Mouse (Mus musculus) liver, embryonic 12.5 days (tissue): ENCODE results near the gene Dynlt1b. TPM values are rescaled to one million over a fixed set of nuclear protein-coding genes. Genes with fewer than 3 reads are reported as not detected.
"Not testable (repeated sequence)": the region's sequence is repeated elsewhere in the genome, so short reads cannot be mapped to it uniquely, and the experiment has no call there.

Experiments
- ATAC-seq: fragments of 200-750 bp; cut with Nextera tagmentation; 2 replicates; pipeline ENCODE4 v1.8.0; 2017; ENCODE audit warnings: moderate number of reproducible peaks, mild to moderate bottlenecking, moderate library complexity
- H3K27ac ChIP-seq: fragments of 300-500 bp; sonication (generic); 2 replicates; pipeline ENCODE4 v1.5.1; 2016; ENCODE audit warnings: mild to moderate bottlenecking
- H3K27me3 ChIP-seq: fragments of 300-500 bp; sonication (generic); replicated peaks from 2 replicates; pipeline ENCODE4 v1.6.1; 2016; ENCODE audit warnings: mild to moderate bottlenecking, moderate library complexity
- H3K36me3 ChIP-seq: fragments of 300-500 bp; sonication (generic); 2 replicates; pipeline ENCODE4 v1.6.1; 2016; ENCODE audit warnings: mild to moderate bottlenecking, moderate library complexity
- H3K4me1 ChIP-seq: fragments of 300-500 bp; sonication (generic); 2 replicates; pipeline ENCODE4 v1.6.1; 2016
- H3K4me2 ChIP-seq: fragments of 300-500 bp; sonication (generic); 2 replicates; pipeline ENCODE4 v1.6.1; 2016; ENCODE audit warnings: mild to moderate bottlenecking, moderate library complexity
- H3K4me3 ChIP-seq: fragments of 300-500 bp; sonication (generic); 2 replicates; pipeline ENCODE4 v1.5.1; 2016; ENCODE audit warnings: mild to moderate bottlenecking, moderate library complexity
- H3K9ac ChIP-seq: fragments of 300-500 bp; sonication (generic); 2 replicates; pipeline ENCODE4 v1.6.1; 2016; ENCODE audit warnings: mild to moderate bottlenecking, moderate library complexity
- H3K9me3 ChIP-seq: fragments of 300-500 bp; sonication (generic); replicated peaks from 2 replicates; pipeline ENCODE4 v1.6.1; 2016; ENCODE audit warnings: mild to moderate bottlenecking, moderate library complexity
- WGBS: fragments of 180-500 bp; shearing (Covaris S2); methylation state at CpG from one replicate; pipeline ENCODE4 v1.1.7; 2016; ENCODE audit not compliant: insufficient replicate concordance; 5-methylcytosine and 5-hydroxymethylcytosine counted together
- polyA plus RNA-seq: library from polyadenylated mRNA; unstranded; fragments of >200 nt; fragmentation: Nextera tagmentation; extraction: Ambion mirVana; gene quantifications from 2 replicates; pipeline ENCODE4 v1.2.1, GENCODE M21; 2016

The Dynlt1b gene
- 229 and 235 TPM in 2 replicates for polyA plus RNA-seq

DNA sequence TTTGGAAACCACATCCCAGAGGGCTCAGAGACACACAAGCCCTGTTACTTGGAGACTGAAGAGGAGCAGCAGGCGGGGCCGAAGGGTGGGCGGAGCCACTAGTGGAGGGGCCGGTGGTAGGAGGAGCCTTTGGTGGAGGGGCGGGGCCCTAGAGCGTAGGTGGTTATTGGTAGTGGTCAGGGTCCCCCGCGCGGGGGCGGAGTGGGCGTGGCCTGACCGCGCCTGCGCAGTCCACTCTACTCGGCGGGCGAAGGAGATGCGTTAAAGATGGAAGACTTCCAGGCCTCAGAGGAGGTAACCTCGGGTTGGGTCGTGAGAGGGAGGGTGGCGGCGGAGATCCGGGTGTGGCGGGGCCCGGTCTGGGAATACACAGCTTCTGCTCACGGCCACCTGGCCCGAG, at the start of gene Dynlt1b:
Gene Dynlt1b (plus strand): TSS at position 168 of the 400 bp plus-strand sequence.
- not testable (repeated sequence) for H3K9me3 ChIP-seq, H3K27me3 ChIP-seq
- Histone ChIP-seq H3K27ac (peak within 1 kb of the TSS; percentile 57), H3K4me3 (peak within 1 kb of the TSS; percentile 56), H3K9ac (peak within 1 kb of the TSS; percentile 65), H3K4me1 (peaks cover 10% of the 10 kb centered on the region; the same call in 1 of the 2 replicates), H3K4me2 (peak within 1 kb of the TSS; percentile 59), H3K36me3 (peaks cover 12% of the 10 kb centered on the region)
- ATAC-seq: peak; percentile 95
- WGBS: 1% methylated on average over 27 of the region's 27 CpGs

- not testable (repeated sequence) for ATAC-seq, H3K36me3 ChIP-seq, H3K4me2 ChIP-seq, H3K27me3 ChIP-seq, H3K9me3 ChIP-seq, H3K4me1 ChIP-seq, H3K27ac ChIP-seq, H3K9ac ChIP-seq, H3K4me3 ChIP-seq
- 60% methylated on average over 1 of the region's 8 CpGs for WGBS
Measured at GRCm38 (mm10) chr17:6380182-6380841, 49.6 kb upstream of the Dynlt1b start.

DNA sequence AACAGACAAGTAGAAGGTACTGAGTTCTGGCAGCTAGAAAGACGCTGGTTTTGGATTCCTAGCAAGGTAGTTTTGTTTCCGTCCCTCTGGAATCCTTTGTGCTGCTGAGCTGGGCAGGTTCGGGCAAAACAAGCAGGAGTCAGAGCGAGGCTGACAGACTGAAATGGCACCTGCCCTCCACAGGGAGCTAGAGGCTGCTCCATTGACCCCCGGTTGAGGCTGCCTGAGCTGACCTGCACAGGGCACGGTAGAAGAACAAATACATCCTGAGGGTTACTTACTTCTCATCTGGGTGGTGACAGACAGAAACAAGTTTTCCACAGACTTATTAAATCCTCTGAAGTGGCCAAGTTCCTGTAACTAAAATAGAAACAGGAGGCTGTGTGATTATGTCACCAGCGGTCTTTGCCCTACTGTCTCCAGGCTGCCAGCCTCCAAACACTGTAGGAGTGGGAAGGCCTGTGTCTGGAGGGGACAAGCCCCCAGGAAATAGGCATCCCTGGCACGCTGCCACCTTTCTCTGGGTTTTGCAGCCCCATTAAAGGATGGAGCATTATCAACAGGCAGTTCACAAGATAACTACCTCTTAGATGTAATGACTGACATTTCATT, 48.7 kb upstream of the Dynlt1b start:
- H3K4me2 ChIP-seq, H3K4me3 ChIP-seq, H3K9me3 ChIP-seq, H3K9ac ChIP-seq, H3K36me3 ChIP-seq, ATAC-seq, H3K27me3 ChIP-seq, H3K4me1 ChIP-seq, H3K27ac ChIP-seq: not testable (repeated sequence)
- no CpG with 5 or more reads among the region's 8 CpGs for WGBS

GRCm38 (mm10) chr17:6386927-6387326, 43.0 kb upstream of the Dynlt1b start:
- not testable (repeated sequence) for H3K36me3 ChIP-seq, H3K4me2 ChIP-seq, H3K27me3 ChIP-seq, H3K27ac ChIP-seq, H3K9me3 ChIP-seq, H3K4me3 ChIP-seq, H3K9ac ChIP-seq, H3K4me1 ChIP-seq
- WGBS: no CpG with 5 or more reads among the region's 4 CpGs
- peak; percentile 37; the same call in 1 of the 2 replicates for ATAC-seq

DNA sequence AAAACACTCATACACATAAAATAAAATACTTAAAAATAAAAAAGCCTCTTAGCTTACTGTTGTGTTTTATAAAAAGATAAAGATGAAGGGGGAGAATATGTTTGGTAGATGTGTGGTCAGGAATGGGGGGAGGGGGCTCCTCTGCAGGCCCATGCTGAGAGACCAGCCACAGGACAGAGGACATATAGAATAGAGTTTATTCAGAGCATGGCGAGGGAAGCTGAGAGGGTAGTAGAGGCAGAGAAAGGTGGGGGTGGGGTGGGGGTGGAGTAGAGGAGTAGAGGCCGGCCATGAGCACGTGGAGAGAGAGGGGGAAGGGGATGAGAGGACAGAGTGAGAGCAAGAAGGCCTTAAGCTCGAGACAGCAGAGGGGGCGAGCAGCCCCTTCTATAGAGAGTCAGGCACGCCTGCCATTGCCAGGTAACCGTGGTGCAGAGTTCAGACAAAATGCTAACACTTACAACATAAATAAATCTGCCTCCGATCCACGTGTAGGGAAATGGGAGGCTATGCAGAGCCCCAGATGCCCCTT, 42.5 kb upstream of the Dynlt1b start:
- H3K36me3 ChIP-seq, H3K27ac ChIP-seq, H3K9me3 ChIP-seq, H3K4me3 ChIP-seq, H3K27me3 ChIP-seq, H3K9ac ChIP-seq, H3K4me2 ChIP-seq, H3K4me1 ChIP-seq: not testable (repeated sequence)
- no CpG with 5 or more reads among the region's 9 CpGs for WGBS
- ATAC-seq: 0 out of 2 replicates have a peak, but pooled peaks have one; percentile 16

- not testable (repeated sequence) for H3K4me3 ChIP-seq, H3K27ac ChIP-seq, H3K36me3 ChIP-seq, H3K9ac ChIP-seq, H3K4me1 ChIP-seq, H3K27me3 ChIP-seq, H3K4me2 ChIP-seq, H3K9me3 ChIP-seq, ATAC-seq
- WGBS: 67% methylated on average over 5 of the region's 7 CpGs
Measured at GRCm38 (mm10) chr17:6389463-6389862, 40.4 kb upstream of the Dynlt1b start.

DNA sequence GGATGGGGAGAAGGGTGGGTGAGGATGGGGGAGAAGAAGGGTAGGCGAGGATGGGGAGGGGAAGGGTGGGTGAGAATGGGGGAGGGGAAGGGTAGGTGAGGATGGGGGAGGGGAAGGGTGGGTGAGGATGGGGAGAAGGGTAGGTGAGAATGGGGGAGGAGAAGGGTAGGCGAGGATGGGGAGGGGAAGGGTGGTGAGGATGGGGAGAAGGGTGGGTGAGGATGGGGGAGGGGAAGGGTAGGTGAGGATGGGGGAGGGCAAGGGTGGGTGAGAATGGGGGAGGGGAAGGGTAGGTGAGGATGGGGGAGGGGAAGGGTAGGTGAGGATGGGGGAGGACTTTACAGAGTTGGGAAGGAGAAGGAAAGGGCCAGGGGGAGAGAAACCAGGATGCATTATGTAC, 39.2 kb upstream of the Dynlt1b start:
- not testable (repeated sequence) for ATAC-seq, H3K27me3 ChIP-seq, H3K36me3 ChIP-seq, H3K4me1 ChIP-seq, H3K9ac ChIP-seq, H3K9me3 ChIP-seq, H3K4me3 ChIP-seq, H3K27ac ChIP-seq, H3K4me2 ChIP-seq
- 59% methylated on average over 2 of the region's 2 CpGs for WGBS

DNA sequence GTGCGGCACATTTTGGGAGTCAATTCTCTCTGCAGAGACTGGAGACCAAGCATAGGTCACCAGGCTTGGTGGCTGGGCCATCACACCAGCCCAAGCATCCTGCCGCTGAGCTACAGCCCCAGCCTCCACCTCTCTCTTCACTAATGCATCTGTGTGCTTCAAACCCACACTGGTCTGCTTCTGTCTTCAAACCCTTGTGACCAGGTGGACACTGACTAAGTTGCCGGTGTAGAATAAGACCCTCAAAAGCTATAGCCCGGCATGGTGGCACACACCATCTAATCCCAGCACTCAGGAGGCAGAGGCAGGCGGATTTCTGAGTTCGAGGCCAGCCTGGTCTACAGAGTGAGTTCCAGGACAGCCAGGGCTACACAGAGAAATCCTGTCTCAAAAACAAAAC, 38.2 kb upstream of the Dynlt1b start:
- not testable (repeated sequence) for H3K27ac ChIP-seq, H3K36me3 ChIP-seq, H3K27me3 ChIP-seq, ATAC-seq, H3K4me1 ChIP-seq, H3K4me2 ChIP-seq, H3K9ac ChIP-seq, H3K4me3 ChIP-seq, H3K9me3 ChIP-seq
- 75% methylated on average over 5 of the region's 6 CpGs for WGBS

- not testable (repeated sequence) for H3K9me3 ChIP-seq, H3K4me1 ChIP-seq, ATAC-seq, H3K36me3 ChIP-seq, H3K27me3 ChIP-seq, H3K27ac ChIP-seq, H3K4me2 ChIP-seq, H3K4me3 ChIP-seq, H3K9ac ChIP-seq
- WGBS: no CpG with 5 or more reads among the region's 4 CpGs
Measured at GRCm38 (mm10) chr17:6392473-6393340, 37.2 kb upstream of the Dynlt1b start.

GRCm38 (mm10) chr17:6398079-6398478, 31.8 kb upstream of the Dynlt1b start:
- ATAC-seq, H3K9me3 ChIP-seq, H3K4me2 ChIP-seq, H3K27ac ChIP-seq, H3K9ac ChIP-seq, H3K4me1 ChIP-seq, H3K4me3 ChIP-seq, H3K36me3 ChIP-seq, H3K27me3 ChIP-seq: not testable (repeated sequence)
- 90% methylated on average over 2 of the region's 3 CpGs for WGBS

- 28% methylated on average over 7 of the region's 7 CpGs for WGBS
Measured at GRCm38 (mm10) chr17:6398816-6399215, 31.1 kb upstream of the Dynlt1b start.

More at GRCm38 (mm10) chr17:6398816-6399215, 31.1 kb upstream of the Dynlt1b start:
- not testable (repeated sequence) for H3K27me3 ChIP-seq, H3K9me3 ChIP-seq, H3K9ac ChIP-seq, ATAC-seq, H3K27ac ChIP-seq, H3K36me3 ChIP-seq, H3K4me3 ChIP-seq, H3K4me1 ChIP-seq, H3K4me2 ChIP-seq
